Mouse (Mus musculus): ENCODE measurements around the gene Gm42791. TPM values are rescaled to one million over a fixed set of nuclear protein-coding genes. Genes with fewer than 3 reads are reported as not detected.

The Gm42791 gene
- polyA plus RNA-seq, 1 experiment = not detected

DNA sequence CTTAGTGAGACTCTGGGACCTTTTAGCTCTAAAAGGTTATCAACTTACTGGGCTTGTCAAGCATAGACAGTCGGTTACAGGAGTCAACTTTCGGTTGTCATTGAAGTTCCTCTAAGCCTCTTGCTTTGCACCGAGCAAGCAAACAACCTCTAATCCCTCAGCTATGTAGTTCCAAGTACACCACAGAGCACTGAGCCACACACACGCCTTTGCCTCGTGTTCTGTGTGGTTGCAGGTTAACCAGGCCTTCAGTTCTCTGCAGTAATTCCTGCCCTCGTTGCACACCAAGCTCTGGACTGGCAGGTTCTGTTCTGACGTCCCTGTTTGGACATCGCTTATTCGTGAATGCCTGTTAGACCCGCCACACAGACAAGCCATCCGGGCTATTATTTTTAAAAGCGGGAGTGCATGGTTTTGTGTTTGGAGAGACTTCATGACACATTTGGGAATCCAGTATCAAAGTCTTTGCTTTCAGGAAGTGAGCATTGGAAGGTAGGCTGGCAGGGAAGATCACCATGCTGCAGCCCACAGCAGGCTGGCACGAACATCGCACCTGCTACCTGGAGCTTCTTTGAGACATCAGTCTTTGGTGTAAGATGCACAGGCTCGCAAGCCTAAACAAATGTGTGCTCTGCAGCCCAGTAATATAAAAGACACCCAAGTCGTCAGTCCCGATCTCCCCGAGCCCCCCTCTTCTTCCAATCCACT is 16.3 kb downstream of the Gm42791 start:
- no peak for DNase-seq (ENCODE audit: low spot score)

DNA sequence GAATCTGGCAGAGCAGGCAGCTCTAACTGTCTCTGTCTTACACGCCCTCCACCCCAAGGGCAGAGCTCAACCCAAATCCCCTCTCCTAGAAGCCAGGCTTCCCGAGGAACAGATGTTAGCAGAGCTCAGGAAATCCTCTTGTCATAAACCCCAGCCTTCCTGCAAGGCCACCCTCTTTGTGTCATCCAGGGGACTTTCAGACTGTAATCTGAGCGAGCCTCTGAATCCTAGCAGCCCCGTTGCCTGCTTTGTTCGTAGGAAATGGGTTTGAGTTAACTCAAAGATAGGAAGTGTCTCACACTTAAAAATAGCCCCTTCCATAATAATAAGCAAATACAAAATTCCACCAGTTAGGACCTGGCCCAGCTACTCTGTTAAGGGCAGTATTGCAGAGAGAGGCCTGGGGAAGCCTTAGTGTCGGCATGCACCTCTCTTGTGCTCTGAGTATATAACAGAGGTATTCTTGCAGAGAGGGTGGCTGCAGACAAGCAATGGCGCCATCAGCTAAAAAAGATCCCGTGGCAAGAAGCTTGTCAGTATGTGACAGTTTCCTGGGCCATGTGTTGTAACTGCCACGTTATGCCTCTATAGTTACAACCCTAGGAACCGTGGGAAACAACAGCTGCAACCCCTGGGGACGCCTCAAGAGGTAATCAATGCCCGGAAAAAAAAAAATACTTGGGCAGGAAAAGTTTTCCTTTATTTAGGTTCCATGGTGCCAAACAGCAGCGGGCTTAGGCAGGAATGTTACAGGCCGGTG is 17.1 kb downstream of the Gm42791 start:
- no peak for DNase-seq (ENCODE audit: low spot score)

DNA sequence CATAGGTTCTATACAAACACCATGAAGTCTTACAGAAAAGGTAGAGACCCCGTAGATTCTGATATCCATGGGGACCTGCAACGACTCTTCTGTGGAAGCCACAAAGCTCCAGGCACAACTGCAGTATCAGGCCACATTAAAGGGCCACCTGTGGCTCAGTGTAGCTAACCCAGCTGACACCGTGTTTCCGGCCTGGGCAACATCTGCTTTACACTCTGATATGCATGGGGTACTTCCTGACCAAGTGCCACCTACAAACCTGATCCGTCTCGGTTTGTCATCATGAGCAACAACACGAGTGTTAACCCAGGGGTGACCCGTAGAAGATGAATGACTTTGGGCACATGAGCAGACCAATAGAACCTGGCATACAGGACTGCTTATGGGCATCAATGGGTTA is 18.1 kb downstream of the Gm42791 start:
- DNase-seq (ENCODE audit: low spot score) = no peak

DNA sequence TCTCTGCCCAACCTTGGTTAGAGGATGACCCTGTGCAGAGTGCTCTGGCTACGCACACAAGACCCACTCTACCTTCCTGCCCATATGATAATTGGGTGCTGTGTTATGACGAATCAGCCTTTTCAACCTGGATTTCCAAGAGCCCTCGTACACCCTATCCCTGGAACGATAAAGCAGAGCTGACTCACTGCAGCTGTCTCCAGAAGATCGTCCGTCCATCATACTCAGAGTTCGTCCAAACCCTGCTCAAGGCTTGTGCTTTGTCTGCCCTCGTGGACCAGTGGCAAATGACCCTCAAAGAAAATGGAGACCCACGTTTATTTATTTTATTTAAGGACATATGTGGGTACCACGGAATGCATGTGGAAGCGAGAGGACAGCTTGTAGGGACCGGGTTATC is 19.9 kb downstream of the Gm42791 start:
- no peak for DNase-seq (ENCODE audit: low spot score)

DNA sequence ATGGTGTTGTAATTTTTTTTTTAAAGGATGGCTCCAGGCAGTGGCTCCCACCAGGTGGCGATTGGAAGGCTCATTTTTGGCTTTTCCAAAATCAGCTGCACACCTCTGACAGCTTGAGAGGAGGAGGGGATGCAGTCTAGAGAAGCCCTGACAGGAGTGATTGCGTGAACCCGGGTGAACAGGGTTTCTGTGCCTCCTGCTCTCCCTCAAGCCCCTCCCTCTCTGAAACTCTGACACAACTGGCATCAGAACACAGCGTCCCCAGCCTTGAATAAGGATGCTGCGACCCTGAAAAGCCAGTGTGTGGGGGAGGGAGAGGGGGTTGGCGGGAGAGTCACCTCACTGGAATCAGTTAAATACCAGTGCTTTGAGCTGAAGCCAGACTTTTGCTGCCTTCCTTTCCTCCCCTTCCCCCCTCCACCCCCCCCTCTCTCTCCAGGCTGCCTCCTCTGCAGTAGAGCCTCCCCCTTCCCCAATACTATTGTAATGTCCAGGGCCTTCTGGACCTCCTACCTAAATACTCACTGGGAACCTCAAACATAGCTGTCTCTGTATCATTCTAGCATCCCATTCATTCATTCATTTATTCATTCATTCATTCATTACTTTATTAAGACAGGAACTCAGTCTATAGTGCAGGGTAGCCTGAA is 21.8 kb downstream of the Gm42791 start:
- no peak for DNase-seq (ENCODE audit: low spot score)

DNA sequence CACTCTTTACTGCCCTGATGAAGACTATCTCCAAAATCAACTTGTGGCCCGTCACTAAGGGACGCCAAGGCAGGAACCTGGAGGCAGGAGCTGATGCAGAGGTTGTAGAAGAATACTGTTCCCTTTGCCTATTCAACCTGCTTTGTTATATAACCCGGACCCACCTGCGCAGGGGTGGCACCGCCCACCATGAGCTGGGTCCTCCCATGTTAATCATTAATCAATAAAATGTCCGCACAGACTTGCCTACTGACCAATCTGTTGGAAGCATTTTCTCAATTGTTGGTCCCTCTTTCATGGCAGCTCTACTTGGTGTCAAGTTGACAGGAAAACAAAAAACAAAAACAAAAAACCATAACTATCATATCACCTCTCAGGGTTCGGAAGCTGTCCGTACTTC is 22.8 kb downstream of the Gm42791 start:
- DNase-seq (ENCODE audit: low spot score) = no peak

DNA sequence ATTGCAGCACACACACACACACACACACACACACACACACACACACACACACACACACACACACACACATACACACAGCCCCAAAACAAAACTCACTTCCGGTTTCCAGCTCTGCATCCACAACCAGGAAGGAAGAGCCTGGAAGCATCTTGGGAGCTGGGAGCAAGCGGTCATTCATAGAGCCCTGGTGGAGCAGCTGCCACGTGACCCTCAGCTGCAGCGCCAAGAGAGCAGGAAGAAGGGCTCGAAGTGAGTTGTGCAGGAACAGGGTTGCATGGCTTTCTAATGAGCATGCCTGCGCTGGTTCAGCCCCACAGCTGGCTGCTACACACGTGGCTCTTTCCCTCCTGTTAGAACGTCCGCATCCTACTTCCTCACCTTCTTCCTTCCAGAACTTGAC is 25.3 kb downstream of the Gm42791 start:
- no peak for DNase-seq (ENCODE audit: low spot score)

DNA sequence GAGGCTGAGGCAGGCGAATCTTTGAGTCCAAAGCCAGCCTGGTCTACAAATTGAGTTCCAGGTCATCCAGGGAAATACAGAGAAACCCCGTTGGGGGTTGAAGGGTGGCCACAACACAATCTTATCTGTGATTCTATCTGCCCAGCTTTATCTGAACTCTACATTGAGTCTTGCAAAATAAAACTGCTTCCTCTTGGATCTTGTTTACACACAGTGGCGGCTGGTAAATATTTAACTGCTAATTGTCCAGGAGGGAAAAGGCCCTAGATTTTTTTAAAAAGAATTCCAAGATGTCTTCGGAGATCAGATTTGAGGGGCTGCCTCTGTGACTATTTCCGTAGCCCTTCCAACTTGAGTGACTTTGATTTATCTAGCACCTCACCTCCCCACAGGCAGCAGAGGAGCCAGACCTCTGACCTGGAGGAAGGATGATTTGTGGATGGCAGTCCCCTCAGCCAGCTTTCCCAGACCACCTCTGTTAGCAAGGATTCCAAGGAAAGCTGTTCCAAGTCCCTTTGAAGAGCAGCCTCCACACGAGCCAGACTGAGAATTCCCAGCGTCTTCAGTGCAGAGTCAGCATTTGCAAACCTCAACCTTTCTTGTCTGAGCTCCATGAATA is 25.9 kb downstream of the Gm42791 start:
- DNase-seq (ENCODE audit: low spot score) = no peak

DNA sequence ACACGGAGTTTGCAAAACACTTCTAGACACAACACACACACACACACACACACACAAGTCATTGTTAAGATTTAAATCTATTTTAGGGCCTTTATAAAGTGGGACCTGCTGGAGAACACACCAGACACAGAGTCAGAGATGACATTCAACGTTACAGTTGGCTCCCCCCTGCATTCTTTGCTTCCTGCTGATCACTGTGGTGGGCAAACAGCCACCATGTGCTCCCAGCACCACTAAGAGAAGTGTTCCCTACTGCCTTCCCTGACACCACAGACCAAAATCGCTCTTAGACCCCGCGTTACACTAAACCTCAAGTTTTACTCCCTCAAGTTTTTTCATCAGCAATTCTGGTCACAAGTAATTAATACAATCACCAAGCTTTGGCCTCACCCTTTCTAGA is 26.8 kb downstream of the Gm42791 start:
- DNase-seq (ENCODE audit: low spot score) = no peak

DNA sequence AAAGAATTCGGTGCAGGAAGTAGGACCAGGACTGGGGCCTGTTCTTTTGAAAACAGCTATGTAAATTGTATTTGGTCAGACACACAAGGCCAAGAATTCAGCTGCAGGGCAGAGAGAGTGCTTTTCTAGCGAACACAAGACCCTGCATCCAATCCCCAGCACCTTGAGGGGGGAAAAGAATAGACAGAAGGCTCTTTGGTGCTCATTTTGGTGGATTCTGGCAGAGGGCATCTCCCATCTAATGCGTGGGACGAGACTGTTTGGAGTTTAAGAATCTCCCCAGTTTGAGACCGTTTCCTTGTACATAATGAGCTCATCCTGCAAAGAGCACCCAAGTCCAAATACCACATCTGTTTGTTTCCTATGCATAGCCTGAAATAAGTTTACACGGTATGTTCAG is 28.6 kb downstream of the Gm42791 start:
- DNase-seq (ENCODE audit: low spot score) = no peak

DNA sequence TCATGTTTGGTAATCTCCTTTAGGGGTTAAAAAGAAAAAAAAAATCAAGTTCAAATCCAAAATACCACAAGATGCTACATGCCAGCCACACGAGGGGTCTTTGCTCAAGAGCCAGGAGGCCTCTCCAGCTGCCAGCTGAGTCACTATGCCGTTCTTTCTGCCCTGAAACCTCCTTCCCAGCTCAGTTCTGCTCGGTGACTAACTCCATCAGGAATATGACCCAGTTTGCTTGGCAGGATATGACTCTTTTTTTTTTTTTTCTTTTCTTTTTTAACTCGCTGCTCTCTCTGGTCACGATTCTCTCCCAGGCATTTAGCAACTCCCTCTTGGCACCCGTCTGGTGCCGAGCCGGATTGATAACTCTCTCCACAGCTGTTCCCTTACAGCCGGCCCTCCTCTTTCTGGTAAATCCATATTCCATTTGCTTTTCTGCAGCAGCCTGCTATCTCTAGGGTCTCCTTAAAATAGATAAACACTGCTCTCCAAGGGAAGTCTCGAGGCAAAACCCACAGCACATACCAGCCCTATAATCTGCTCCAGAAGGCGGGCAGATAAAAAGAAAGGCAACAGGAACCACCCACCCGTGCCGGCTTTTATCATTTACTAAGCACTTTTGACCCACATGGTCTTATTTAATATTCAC is 29.1 kb downstream of the Gm42791 start:
- DNase-seq (ENCODE audit: low spot score) = no peak

DNA sequence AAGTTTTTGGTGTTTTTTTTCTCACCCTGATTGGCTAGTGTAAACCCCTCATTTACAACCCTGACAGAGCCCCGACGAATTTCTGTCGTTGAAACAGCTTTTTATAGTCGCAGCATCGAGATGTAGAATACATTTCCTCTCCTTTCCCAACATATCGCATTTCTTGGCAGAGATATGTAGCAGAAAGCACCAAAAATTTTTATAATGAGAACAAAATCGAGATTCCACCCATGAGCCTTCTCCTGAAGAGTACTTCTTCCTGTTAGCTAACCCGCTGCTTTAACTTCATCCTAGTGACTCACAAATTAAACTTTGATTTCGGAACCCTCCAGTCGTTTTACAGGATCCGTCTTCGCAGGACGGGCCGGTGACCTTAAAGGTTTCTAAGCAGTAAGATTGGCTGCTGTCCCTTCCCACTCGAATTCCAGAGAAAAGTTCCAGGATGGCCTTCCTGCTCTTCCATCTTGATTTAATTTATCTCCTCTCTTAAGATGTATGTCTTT is 29.8 kb downstream of the Gm42791 start:
- DNase-seq (ENCODE audit: low spot score) = no peak

DNA sequence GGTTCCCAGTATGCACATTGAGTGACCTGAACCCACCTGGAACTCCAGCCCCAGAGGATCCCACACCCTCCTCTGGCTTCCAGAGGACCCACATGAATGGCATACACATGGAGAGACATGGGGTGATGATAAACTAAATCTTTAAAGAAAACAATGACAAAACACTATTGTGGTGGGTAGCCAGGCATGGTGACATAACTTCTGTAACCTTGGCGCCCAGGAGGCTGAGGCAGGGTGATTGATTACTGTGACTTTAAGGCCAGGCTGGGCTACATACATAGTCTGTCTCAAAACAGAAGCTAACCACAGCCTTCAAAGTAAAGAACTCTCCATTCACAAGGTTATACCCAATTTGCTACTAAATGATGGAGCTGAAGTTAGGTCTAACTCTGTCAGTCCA is 30.7 kb downstream of the Gm42791 start:
- no peak for DNase-seq (ENCODE audit: low spot score)

DNA sequence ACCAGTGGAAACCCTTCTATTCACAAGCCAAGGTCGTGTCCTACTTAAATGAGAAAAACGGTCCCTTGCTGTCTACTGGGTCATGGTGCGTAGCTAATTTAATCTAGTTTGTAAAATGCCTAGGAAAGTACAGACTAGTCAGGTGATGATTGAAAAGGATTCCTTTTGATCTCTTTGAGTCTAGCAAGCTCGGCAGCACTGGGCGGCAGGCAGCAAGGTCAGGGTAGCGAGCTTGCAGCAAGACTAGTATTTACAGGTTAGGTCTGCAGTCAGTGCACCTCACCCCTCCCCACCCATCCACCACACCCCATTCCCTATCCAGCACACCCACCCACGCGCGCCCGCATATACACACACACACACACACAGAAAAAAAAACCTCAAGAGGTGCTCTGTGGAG is 34.7 kb downstream of the Gm42791 start:
- no peak for DNase-seq (ENCODE audit: low spot score)

DNA sequence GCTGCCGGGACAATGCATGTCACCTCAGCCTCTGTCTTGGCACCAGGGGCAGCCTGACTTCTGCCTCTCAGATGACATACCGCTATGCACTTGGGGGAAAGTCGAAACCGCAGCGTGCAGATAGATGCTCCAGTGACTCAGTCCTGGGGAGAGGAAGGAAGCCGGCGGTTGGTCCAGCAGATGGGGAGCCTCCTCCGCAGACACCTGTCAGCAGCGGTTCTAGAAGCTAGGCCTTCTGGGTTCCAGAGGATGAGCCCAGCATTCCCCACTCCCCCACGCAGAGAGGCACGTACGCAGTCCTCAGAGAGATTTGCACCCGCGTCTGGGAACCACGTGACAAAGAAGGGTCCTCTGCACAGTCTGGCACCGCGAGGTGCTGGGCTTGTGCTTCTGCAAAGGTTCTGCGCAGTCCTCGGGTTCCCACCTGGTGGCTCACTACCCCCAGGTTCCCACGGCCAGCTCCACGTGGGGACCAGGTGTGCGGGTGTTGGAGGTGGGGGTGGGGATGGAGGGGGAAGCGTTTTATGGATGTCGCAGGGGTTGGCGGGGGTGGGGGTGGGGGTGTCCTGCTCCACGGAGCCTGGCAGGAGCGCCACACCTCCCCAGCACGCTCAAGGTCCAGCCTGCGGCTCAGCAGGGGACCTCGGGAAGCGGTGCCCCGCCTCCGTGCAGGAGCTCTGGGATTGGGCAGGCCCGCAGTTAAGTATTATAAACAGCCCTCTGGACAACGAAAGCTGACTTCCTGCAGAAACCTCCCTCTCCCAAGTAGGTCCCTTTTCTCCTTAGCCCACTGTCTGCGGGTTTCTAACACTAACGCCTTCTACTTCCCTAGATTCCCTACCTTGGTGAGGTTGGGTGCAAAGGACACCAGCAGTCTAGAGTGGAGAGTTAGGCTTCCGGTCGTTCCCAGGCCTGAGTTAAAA is 35.6 kb downstream of the Gm42791 start:
- DNase-seq (ENCODE audit: low spot score) = peak; percentile 40

DNA sequence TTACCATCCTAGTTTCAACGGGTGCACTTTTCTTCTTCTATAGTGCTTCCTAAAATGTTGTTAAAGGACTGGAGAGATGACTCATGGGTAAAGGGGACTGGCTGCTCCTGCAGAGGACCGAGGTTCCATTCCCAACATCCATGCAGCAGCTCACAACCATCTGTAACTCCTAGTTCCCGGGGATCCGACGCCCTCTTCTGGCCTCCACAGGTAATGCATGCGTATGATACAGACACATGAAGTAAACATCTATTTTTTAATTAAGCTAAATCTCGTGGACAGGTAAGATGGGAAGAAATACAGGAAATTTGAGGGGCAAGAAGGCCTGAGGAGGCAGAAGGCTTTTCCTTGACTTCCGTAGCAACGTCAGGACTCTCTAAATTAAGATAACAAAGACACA is 36.6 kb downstream of the Gm42791 start:
- DNase-seq (ENCODE audit: low spot score) = no peak

DNA sequence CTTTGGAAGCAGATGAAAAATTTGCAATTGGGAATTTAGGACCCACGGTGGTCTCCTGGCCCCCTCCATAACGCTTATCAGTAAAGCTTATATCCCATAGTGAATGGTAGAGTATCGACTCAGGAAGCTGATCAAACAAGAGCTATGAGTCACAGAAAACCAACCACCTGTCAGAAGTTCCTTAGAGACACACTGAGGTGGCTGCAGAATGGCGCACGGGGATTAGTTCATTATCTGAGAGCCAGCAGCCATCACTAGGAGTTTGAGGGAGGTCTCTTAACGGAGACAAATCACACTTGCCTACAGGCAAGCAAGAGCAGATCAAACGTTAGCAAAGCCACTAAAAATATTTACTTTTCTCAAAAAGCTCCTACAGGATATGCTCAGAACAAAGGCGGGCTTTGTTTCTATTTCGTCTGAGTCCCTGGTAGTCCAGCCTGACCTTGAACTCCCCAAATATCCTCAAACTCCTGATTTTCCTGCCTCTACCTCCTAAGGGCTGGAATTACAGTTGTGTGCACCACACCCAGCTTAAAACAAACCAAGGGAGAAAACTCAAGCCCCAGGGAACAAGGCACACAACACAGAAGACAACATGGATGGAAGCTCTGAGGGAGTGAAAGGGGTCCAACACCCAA is 37.9 kb downstream of the Gm42791 start:
- no peak for DNase-seq (ENCODE audit: low spot score)

DNA sequence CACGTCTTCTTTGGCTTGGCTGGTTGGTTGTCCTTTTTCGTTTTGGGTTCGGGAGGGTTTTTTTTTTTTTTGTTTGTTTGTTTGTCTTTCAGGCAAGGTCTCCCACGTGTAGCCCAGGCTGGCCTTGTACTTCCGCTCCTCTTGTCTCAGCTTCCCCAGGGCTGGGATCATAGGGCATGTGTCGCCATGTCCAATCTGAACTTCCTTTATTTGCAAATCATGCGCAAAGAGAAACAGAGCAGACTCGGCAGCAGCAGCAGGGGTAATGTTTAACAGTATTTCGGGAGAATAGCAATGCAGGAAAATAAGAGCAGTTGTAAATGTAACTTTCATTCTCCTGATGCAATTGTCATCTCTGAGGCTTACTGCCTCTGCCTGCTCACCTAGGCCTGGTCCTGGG is 38.9 kb downstream of the Gm42791 start:
- no peak for DNase-seq (ENCODE audit: low spot score)

DNA sequence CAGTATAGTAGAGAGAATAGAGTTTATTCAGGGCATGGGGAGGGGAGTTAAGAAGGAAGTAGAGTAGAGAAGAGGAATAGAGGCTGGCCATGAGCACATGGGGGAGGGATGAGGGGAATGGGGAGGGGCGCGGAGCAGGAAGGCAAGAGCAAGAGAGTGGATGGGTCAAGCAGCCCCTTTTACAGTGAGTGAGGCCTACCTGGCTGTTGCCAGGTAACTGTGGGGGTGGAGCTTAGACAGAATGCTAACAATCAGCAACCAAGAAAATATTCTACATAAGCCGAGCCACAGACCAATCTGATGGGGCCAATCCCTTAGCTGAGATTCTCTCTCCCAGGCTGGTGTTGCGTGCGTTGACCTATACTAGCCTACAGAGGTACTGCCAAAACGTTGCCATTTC is 39.4 kb downstream of the Gm42791 start:
- no peak for DNase-seq (ENCODE audit: low spot score)

DNA sequence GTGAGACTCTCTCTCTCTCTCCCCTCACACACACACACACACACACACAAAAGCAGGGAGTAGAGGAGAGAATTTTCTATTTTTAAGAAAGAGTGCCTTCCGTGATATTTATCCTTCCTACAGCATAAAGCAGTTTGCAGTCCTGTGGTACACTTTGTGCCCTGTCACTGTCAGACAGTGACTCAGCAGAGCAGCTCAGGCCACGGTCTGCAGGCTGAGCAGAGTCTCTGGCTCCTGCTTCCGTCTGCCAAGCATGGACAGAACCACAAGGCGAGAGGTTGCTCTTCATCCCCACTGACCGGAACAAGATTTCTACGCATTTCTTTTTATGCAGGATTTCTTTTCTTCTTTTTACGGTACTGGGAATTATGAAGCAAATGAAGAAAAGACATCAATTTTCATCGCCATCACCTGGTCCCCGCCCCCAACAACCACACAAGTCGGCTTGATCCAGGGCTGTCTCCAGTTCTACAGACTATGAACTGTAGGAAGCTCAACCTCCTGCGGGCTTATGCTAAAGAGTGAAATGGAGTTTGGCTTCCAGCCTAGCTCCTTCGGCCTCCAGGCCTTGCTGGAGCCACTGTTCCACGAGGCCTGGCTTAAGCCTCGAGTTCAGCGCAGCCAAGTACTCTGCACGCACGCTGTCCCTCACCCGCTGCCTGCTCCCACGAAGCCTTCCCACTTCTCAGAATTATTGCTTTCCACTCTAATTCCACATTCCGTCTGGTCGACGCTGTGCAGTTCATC is 40.5 kb downstream of the Gm42791 start:
- DNase-seq (ENCODE audit: low spot score) = no peak
